Mouse (Mus musculus): ENCODE data around the gene Timm23. TPM values are rescaled to one million over a fixed set of nuclear protein-coding genes. Genes with fewer than 3 reads are reported as not detected.

Gene Timm23
- polyA plus RNA-seq (2015; fragmentation: Nextera tagmentation; extraction: Ambion mirVana), result 398 and 412 TPM in 2 replicates

GRCm38 (mm10) chr14:32201791-32202451 is at the start of gene Timm23, which contains the start of gene Parg:
TSS of gene Timm23 (minus strand) at chr14:32201898.
TSS of gene Parg (plus strand) at chr14:32201949.

GRCm38 (mm10) chr14:32159690-32160246 is 41.9 kb downstream of the Timm23 start, which contains the start of gene Ncoa4:
TSS of gene Ncoa4 (plus strand) at chr14:32159865.

GRCm38 (mm10) chr14:32141723-32142122 is 60.0 kb downstream of the Timm23 start, which contains the start of gene Msmb:
TSS of gene Msmb (plus strand) at chr14:32142023.

Other genes with a start within 250 kb of the Timm23 start
- 1.6 and 2.1 TPM in 2 replicates for gene Galnt15, start 172.9 kb downstream of the Timm23 start, polyA plus RNA-seq (2015; fragmentation: Nextera tagmentation; extraction: Ambion mirVana)
- 23.4 and 27.6 TPM in 2 replicates for gene Oxnad1, start 116.5 kb downstream of the Timm23 start, polyA plus RNA-seq (2015; fragmentation: Nextera tagmentation; extraction: Ambion mirVana)
- 88.8 and 92.0 TPM in 2 replicates for gene Dph3, start 116.2 kb downstream of the Timm23 start, polyA plus RNA-seq (2015; fragmentation: Nextera tagmentation; extraction: Ambion mirVana)
- gene Msmb, start 59.9 kb downstream of the Timm23 start, polyA plus RNA-seq (2015; fragmentation: Nextera tagmentation; extraction: Ambion mirVana), result not detected in 2 replicates
- 34.0 and 55.2 TPM in 2 replicates for gene Ncoa4, start 42.0 kb downstream of the Timm23 start, polyA plus RNA-seq (2015; fragmentation: Nextera tagmentation; extraction: Ambion mirVana)
- gene Parg, start 51 bp upstream of the Timm23 start, polyA plus RNA-seq (2015; fragmentation: Nextera tagmentation; extraction: Ambion mirVana), result 16.9 and 17.5 TPM in 2 replicates
- 6.4 and 8.5 TPM in 2 replicates for gene Ogdhl, start 120.1 kb upstream of the Timm23 start, polyA plus RNA-seq (2015; fragmentation: Nextera tagmentation; extraction: Ambion mirVana)
- gene 1700024G13Rik, start 186.5 kb upstream of the Timm23 start, polyA plus RNA-seq (2015; fragmentation: Nextera tagmentation; extraction: Ambion mirVana), result not detected in 2 replicates